Comparison of ENCODE assay signal across 17 mouse cellular contexts in genomic region chr15:84256864-84257263, GRCm38 (mm10). TPM values are rescaled to one million over a fixed set of nuclear protein-coding genes. Genes with fewer than 3 reads are reported as not detected.
DNase-seq lines count a peak whose midpoint lies in the region; ATAC-seq and TF ChIP-seq lines count a peak whose summit lies in the region.
"Had no signal": no experiment of that assay in that cellular context is flagged by ENCODE, and none has a peak within 500 bp of the region (broad histone marks: within the 10 kb centered on the region; RNA-seq: fewer than 3 reads in every experiment).

No protein-coding gene starts in this region.

- intact Hi-C loops in gastrocnemius, adult 2 months (cut with DNase I) = loop anchor here (10.0 kb wide), 1 partner anchor 122 kb away; no protein-coding TSS in a partner anchor

- no peak overlapping the region for H3K4me3 ChIP-seq in gastrocnemius, adult 2 months
- peak overlapping the region; percentile 11; the same call in 1 of the 2 replicates for H3K4me3 ChIP-seq in layer of hippocampus, adult 2 months
- H3K4me3 ChIP-seq in liver, embryonic 16.5 days (ENCODE audit: low read depth, low read length) = no peak overlapping the region
- H3K4me3 ChIP-seq: embryonic facial prominence, embryonic 12.5 days; hindbrain, embryonic 13.5 days; stomach, embryonic 15.5 days had no signal

- WGBS in liver, embryonic 16.5 days (ENCODE audit: insufficient replicate concordance) = 17% methylated on average over 5 of the region's 5 CpGs

- H3K27ac ChIP-seq in gastrocnemius, adult 2 months = peak overlapping the region; percentile 48
- peak overlapping the region; percentile 93 for H3K27ac ChIP-seq in layer of hippocampus, adult 2 months
- no peak overlapping the region for H3K27ac ChIP-seq in liver, embryonic 16.5 days (ENCODE audit: low read length)
- H3K27ac ChIP-seq: embryonic facial prominence, embryonic 12.5 days; hindbrain, embryonic 13.5 days; stomach, embryonic 15.5 days had no signal

- H3K4me1 ChIP-seq in liver, embryonic 16.5 days (ENCODE audit: control insufficient read depth, low read depth, low read length) = peaks cover 7% of the 10 kb centered on the region

- TF ChIP-seq CTCF in gastrocnemius, adult 2 months (IDR thresholded peaks at IDR 0.05) = no peak
- TF ChIP-seq CTCF in layer of hippocampus, adult 2 months (conservative IDR thresholded peaks at IDR 0.05) = no peak

- H3K27me3 ChIP-seq in liver, embryonic 16.5 days (ENCODE audit: control insufficient read depth, insufficient read depth, low read depth, low read length) = no peaks in the 10 kb centered on the region
- H3K27me3 ChIP-seq: stomach, embryonic 15.5 days had no signal

- H3K9me3 ChIP-seq in liver, embryonic 16.5 days (replicated peaks; ENCODE audit: control insufficient read depth, low read length) = no peaks in the 10 kb centered on the region
- H3K9me3 ChIP-seq: embryonic facial prominence, embryonic 12.5 days; hindbrain, embryonic 13.5 days; stomach, embryonic 15.5 days had no signal

- ATAC-seq in liver, embryonic 16.5 days (ENCODE audit: low read depth) = peak; percentile 52; the same call in 1 of the 2 replicates
- ATAC-seq: intestine, postnatal 0 days had no signal

- H3K9ac ChIP-seq in liver, embryonic 16.5 days (ENCODE audit: low read depth, low read length) = no peak overlapping the region
- H3K9ac ChIP-seq: embryonic facial prominence, embryonic 12.5 days; hindbrain, embryonic 13.5 days; lung, embryonic 14.5 days; stomach, embryonic 15.5 days had no signal

- no peaks in the 10 kb centered on the region for H3K36me3 ChIP-seq in liver, embryonic 16.5 days (ENCODE audit: control insufficient read depth, insufficient read depth)
- H3K36me3 ChIP-seq: embryonic facial prominence, embryonic 12.5 days; hindbrain, embryonic 13.5 days; stomach, embryonic 15.5 days had no signal

- H3K4me2 ChIP-seq in liver, embryonic 16.5 days (ENCODE audit: low read depth, low read length) = no peak overlapping the region
- H3K4me2 ChIP-seq: embryonic facial prominence, embryonic 12.5 days; hindbrain, embryonic 13.5 days; lung, embryonic 14.5 days; stomach, embryonic 15.5 days had no signal

- no peak for DNase-seq in gastrocnemius, adult 2 months
- DNase-seq in gastrocnemius, postnatal 25 days = no peak
- no peak for DNase-seq in layer of hippocampus, adult 2 months (ENCODE audit: low spot score in 2 of 2)
- no peak for DNase-seq in layer of hippocampus, adult 11-12 months (ENCODE audit: low spot score)
- DNase-seq in urinary bladder, postnatal 36 days (ENCODE audit: low spot score in 2 of 2) = no peak
- DNase-seq in cerebellum, postnatal 4 days (ENCODE audit: low spot score in 2 of 2) = no peak
- DNase-seq in gastrocnemius, postnatal 10 days = no peak
- DNase-seq: adrenal gland, postnatal 25 days; cerebellum, postnatal 25 days; kidney, postnatal 10 days; lung, embryonic 14.5 days; right cerebral cortex, adult 18-20 months had no signal

RNA-seq across cellular contexts. Expression of gene Parvb, which starts 25.0 kb away (rescaled TPM):
- 10 to 100 TPM; 48.4 to 63.3 TPM for total RNA-seq in gastrocnemius, adult 2 months (2021)
- 10 to 100 TPM; 51.5 to 57.7 TPM for total RNA-seq in gastrocnemius, postnatal 25 days (2021)
- total RNA-seq in layer of hippocampus, adult 2 months (2021) = 10 to 100 TPM; 29.9 to 34.0 TPM
- 6.1 and 6.5 TPM in 2 replicates for polyA plus RNA-seq in liver, embryonic 16.5 days (2015; fragmentation: Nextera tagmentation; extraction: Ambion mirVana)
- 10 to 100 TPM; 80.9 to 83.6 TPM for total RNA-seq in gastrocnemius, postnatal 10 days (2021)
